Mouse (Mus musculus) lung, adult 2 months (tissue): ENCODE measurements at regions not wholly inside any gene's neighbourhood (a gene's known extent, or its start where the extent isn't known, plus 50 kb on each side); places are given as distances from the start of the nearest gene placed in this dataset.
A peak's percentile ranks its signal among the peaks of the same experiment; 100 is the strongest.

Source experiments
- CTCF ChIP-seq: fragments of 200-500 bp; IDR thresholded peaks from 2 replicates; pipeline ENCODE4 v1.5.1; 2011; ENCODE audit warnings: mild to moderate bottlenecking, low read length, control low read depth; ENCODE audit not compliant: insufficient read depth
- POLR2A ChIP-seq: fragments of 200-500 bp; IDR thresholded peaks from 2 replicates; pipeline ENCODE4 v1.6.1; 2011; ENCODE audit warnings: low read depth, mild to moderate bottlenecking, control low read depth, low read length, borderline replicate concordance; ENCODE audit errors: extremely low read depth

GRCm38 (mm10) chr17:47140241-47140968 is 130.0 kb upstream of the Ubr2 start:
- no peak for TF ChIP-seq CTCF
- peak; percentile 21; the same call in 1 of the 2 replicates for TF ChIP-seq POLR2A
